Mouse (Mus musculus): ENCODE data around the gene Gstp1.

- TF ChIP-seq POLR2A (IDR thresholded peaks at IDR 0.05; ENCODE audit: low read depth, low read length) (no peak), CTCF (conservative IDR thresholded peaks at IDR 0.05; ENCODE audit: insufficient read depth, insufficient read length, low read depth, low read length) (no peak)
These were observed 41.8 kb upstream of the Gstp1 start for GRCm38 (mm10) chr19:4079594-4079993.

All from kidney, adult 2 months (tissue).